Mouse (Mus musculus) liver, adult (tissue): ENCODE measurements around the gene Olfr202.
"Not testable (repeated sequence)": the region's sequence is repeated elsewhere in the genome, so short reads cannot be mapped to it uniquely, and the experiment has no call there.

ENCODE experiments used
- GATA4 ChIP-seq: IDR thresholded peaks from 2 replicates; pipeline ENCODE4 v1.6.1; 2014; ENCODE audit warnings: mild to moderate bottlenecking, low read length; ENCODE audit not compliant: insufficient replicate concordance

Gene Olfr202

DNA sequence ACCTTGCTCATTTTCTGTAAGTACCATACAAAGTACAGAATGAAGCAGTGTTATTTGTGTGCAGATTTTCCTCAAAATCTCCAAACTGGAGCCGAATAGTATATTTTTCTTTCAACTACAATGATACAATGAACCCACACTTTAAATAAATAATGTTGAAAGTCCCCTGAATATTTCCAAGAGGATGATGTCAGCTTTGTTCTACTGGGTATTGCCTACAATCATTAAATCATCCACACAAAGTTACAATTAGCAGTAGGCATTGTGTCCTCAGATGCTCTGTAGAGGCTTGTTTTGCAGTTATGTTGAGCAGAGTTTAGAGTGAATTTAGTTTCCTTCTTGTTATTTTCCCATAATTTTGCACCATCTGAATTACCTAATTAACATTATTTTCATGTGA lies at the start of gene Olfr202:
Olfr202 (minus strand) TSS at position 101 of the 400 bp plus-strand sequence.
- no peak for TF ChIP-seq GATA4

DNA sequence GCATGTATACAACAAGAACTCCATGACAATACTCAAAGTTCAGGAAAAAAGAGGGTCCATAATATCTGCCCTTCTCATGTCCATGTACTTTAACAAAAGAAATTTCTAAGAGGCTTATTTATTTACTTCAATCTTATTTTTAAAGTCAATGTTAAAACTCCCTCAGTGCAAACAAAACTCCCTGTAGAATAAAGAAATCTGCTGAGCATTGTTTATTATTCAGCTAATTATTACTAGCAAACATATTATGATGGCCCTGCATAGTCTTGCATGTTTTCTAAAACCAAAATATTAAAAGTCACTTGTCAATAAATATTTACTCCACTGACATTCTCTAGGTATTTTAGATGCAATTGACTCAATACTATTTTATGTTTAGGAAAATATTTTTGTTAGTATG lies 44.4 kb upstream of the Olfr202 start, which contains the start of gene Olfr205:
Olfr205 (minus strand) TSS at position 101 of the 400 bp plus-strand sequence.
- TF ChIP-seq GATA4, result no peak

DNA sequence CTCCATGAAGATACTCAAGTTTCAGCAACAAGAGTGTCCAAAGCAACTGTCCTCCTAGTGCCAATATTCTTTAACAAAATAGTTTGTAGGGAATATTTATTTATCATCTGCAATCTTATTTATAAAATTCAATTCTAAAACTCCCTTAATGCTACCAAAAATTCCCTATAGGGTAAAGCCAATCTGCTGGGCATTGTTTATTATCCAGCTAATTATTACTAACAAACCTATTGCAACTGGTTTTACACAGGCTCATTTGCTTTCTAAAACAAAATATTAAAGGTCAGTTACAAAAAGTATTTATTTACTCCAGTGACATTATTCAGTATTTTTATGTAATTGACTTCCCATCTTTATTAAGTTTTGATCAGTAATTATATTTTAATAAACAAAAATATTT lies 31.6 kb upstream of the Olfr202 start, which contains the start of gene Olfr204:
Olfr204 (minus strand) TSS at position 101 of the 400 bp plus-strand sequence.
- no peak for TF ChIP-seq GATA4

DNA sequence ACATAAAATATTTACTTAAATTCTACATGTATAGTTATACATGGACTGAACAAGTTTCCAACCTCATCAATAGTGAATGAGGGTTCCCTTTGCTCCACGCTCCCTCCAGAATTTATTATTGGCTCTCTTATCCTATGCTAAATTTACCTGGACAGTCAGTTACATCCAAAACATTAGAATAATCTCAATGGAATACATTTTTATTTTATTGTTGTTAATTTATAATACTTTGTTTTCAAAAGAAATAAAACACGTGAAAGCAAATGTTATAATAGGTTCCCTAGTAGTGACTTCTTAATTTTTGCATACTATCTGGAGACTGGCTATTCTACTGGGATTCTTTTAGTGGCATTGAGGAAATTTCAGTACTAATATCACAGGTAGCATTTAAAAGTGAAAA lies 12.0 kb upstream of the Olfr202 start, which contains the start of gene Olfr203:
Olfr203 (plus strand) TSS at position 301 of the 400 bp plus-strand sequence.
- no peak for TF ChIP-seq GATA4

DNA sequence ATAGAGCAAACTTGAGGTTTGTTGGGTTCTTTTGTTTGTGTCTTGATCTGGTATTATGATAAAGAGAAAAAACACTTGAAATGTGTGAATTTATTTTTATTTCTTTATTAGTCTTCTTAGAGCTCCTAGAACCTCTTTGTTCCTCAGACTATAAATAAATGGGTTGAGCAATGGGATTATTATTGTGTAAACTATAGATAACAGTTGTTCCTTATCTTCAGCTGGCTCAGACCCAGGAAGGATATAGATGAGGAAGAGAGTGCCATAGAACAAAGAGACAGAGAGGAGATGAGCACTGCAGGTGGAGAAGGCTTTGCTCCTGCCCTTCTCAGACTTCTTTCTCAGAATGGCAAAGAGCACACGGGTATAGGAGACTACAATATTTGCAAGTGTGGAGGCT lies 3.1 kb downstream of the Olfr202 start:
- no peak for TF ChIP-seq GATA4

DNA sequence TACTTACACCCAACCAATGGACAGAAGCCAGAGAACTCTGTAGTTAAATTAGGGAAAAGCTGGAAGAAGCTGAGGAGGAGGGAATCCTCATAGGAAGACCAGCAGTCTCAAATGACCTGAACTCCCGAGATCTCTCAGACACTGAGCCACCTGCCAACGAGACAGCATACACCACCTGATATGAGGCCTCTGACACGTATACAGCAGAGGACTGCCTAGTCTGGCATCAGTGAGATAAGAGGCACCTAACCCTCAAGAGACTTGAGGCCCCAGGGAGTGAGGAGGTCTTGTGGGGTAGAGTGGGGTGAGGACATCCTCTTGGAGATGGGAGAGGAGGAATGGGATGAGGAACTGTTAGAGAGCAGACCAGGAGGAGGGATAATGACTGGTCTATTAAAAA lies 6.1 kb downstream of the Olfr202 start:
- no peak for TF ChIP-seq GATA4

DNA sequence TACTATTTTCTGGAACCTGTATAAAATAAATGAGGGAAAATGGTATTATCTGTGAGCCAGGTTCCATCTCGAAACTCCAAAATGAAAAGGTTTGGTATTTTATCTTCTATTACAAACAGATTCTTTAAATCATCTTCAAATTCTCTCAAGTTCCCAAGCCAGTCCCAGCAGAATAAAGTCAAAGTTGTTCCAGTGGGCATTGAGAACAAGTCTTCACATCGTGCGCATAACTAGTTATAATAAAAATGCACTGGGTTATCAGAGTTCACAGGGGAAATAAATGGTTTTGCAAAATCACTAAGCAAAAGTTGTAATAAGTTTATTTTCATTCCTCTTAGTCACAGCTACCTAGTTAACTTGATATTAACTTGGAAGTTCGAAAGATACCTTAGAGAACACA lies 14.1 kb downstream of the Olfr202 start, which contains the start of gene Olfr201:
Olfr201 (minus strand) TSS at position 101 of the 400 bp plus-strand sequence.
- not testable (repeated sequence) for TF ChIP-seq GATA4

DNA sequence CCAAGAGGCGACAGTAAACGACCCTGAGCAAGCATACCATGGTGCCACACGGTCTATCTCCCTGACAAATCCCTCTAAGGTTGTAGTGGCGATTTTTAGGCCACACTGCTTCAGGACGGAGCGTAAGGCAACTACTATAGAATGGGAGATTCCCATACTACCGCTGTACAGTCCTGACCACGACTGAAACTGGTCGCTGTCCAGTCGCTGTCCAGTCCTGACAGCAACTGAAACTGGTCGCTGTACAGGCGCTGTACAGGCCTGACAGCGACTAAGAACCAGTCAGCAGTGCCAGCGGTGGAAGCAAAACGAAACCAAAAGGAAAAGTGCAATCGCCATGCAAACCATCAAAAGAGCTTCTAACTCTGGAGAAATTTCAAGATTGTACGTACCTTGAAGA lies 36.9 kb downstream of the Olfr202 start:
- TF ChIP-seq GATA4, result no peak
